Mouse (Mus musculus) stomach, embryonic 15.5 days (tissue): ENCODE data around the gene Nkain4. TPM values are rescaled to one million over a fixed set of nuclear protein-coding genes. Genes with fewer than 3 reads are reported as not detected.

Experiments used
- ATAC-seq: fragments of 200-750 bp; cut with Nextera tagmentation; 2 replicates; pipeline ENCODE4 v1.8.0; 2017; ENCODE audit warnings: low read depth, moderate number of reproducible peaks, moderate TSS enrichment; ENCODE audit not compliant: insufficient read depth, low FRiP score
- H3K27ac ChIP-seq: fragments of 300-500 bp; sonication (generic); 2 replicates; pipeline ENCODE4 v1.5.1; 2015; ENCODE audit warnings: mild to moderate bottlenecking, inconsistent platforms
- H3K27me3 ChIP-seq: fragments of 300-500 bp; sonication (generic); replicated peaks from 2 replicates; pipeline ENCODE4 v1.6.1; 2015; ENCODE audit warnings: inconsistent platforms
- H3K36me3 ChIP-seq: fragments of 300-500 bp; sonication (generic); 2 replicates; pipeline ENCODE4 v1.6.1; 2015; ENCODE audit warnings: inconsistent platforms
- H3K4me1 ChIP-seq: fragments of 300-500 bp; sonication (generic); 2 replicates; pipeline ENCODE4 v1.6.1; 2015; ENCODE audit warnings: inconsistent platforms
- H3K4me2 ChIP-seq: fragments of 300-500 bp; sonication (generic); 2 replicates; pipeline ENCODE4 v1.6.1; 2015; ENCODE audit warnings: mild to moderate bottlenecking, inconsistent platforms
- H3K4me3 ChIP-seq: fragments of 300-500 bp; sonication (generic); replicated peaks from 2 replicates; pipeline ENCODE4 v1.5.1; 2015; ENCODE audit warnings: inconsistent platforms
- H3K9ac ChIP-seq: fragments of 300-500 bp; sonication (generic); 2 replicates; pipeline ENCODE4 v1.6.1; 2015; ENCODE audit warnings: inconsistent platforms
- H3K9me3 ChIP-seq: fragments of 300-500 bp; sonication (generic); 2 replicates; pipeline ENCODE4 v1.6.1; 2016; ENCODE audit warnings: inconsistent platforms
- WGBS: fragments of 180-500 bp; shearing (Covaris S2); methylation state at CpG from one replicate; pipeline ENCODE4 v1.1.7; 2015; 5-methylcytosine and 5-hydroxymethylcytosine counted together
- polyA plus RNA-seq: library from polyadenylated mRNA; unstranded; fragments of >200 nt; fragmentation: Nextera tagmentation; extraction: Ambion mirVana; gene quantifications from 2 replicates; pipeline ENCODE4 v1.2.1, GENCODE M21; 2015

Nkain4 gene
- polyA plus RNA-seq, 1 experiment from 2014 or later: 50.8 TPM

- H3K27ac ChIP-seq: no peak overlapping the region
- no peaks in the 10 kb centered on the region for H3K4me1 ChIP-seq
- no peak for ATAC-seq
- 38% methylated on average over 2 of the region's 2 CpGs for WGBS
- no peaks in the 10 kb centered on the region for H3K27me3 ChIP-seq
- no peak overlapping the region for H3K4me3 ChIP-seq
- H3K9me3 ChIP-seq: no peaks in the 10 kb centered on the region
- 0 out of 2 replicates have a peak, but pooled peaks cover 19% of the 10 kb centered on the region for H3K36me3 ChIP-seq
- H3K9ac ChIP-seq: no peak overlapping the region
- H3K4me2 ChIP-seq: no peak overlapping the region
Observed at GRCm38 (mm10) chr2:180902086-180902485, 52.4 kb downstream of the Nkain4 start.

DNA sequence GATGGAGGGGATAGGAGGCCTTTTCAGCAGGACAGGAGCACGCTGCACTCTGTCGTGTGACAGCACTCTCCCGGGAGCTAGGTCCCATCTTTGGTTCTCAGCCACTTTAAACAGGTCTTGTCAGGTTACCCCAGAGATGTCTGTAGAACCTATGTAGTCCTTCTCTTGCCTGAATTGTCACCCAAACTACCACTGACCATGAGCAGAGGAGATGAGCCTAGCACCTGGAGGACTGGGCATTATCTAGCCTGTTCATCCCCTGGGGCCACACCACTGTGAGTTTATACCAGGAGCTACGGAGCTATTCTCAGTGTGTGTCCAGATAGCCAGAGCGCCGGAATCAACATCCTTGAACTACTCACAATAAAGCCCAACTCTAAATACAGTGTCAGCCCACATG is 56.6 kb downstream of the Nkain4 start:
- 80% methylated on average over 6 of the region's 6 CpGs for WGBS
- H3K4me2 ChIP-seq: no peak overlapping the region
- no peak overlapping the region for H3K27ac ChIP-seq
- ATAC-seq: no peak
- H3K4me3 ChIP-seq: no peak overlapping the region
- peaks cover 41% of the 10 kb centered on the region for H3K27me3 ChIP-seq
- peaks cover 20% of the 10 kb centered on the region for H3K4me1 ChIP-seq
- no peaks in the 10 kb centered on the region for H3K9me3 ChIP-seq
- H3K9ac ChIP-seq: no peak overlapping the region
- H3K36me3 ChIP-seq: no peaks in the 10 kb centered on the region

DNA sequence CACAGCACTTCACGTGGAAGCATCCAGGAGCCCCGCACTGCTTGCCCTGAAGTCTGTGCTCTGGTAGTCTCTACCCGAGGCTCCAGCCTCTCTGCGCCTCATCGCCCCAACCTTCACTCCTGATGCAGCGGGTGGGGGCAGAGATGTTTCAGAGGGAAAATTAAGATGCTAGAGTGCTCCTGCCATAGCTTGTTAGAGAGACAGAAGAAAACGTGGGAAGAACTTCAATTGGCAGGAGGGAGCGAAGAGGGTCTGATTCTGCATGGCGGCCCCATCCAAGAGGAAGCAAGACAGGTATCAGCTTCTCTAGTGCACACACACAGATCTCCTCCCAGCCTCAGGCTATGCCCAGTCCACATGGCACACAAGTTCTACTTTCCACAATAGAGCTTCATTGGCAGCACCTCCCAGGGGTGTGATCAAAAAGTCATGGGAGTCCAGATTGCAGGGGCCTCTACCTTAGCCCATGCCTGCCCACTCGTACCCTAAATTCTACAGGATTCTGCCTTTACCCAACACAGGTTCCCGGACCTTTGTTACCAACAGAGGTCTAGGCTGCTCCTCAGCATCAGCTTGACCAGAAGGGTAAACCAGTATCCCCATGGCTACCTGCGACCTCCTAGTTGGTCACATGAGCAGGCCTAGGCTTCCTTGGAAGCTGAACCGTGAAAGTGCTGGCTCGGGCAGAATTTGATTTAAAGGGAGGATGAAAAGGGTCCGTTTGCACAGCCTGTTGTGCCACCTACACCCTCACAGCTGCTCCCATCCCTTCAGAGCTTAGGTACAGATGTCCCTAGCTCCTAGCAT is 57.5 kb downstream of the Nkain4 start:
- Histone ChIP-seq H3K27ac (no peak overlapping the region), H3K4me3 (no peak overlapping the region), H3K27me3 (peaks cover 50% of the 10 kb centered on the region), H3K4me2 (no peak overlapping the region), H3K9ac (no peak overlapping the region), H3K9me3 (no peaks in the 10 kb centered on the region), H3K36me3 (no peaks in the 10 kb centered on the region), H3K4me1 (peaks cover 25% of the 10 kb centered on the region)
- ATAC-seq: no peak
- WGBS: 65% methylated on average over 15 of the region's 15 CpGs

- H3K4me2 ChIP-seq: no peak overlapping the region
- H3K27me3 ChIP-seq: peaks cover 60% of the 10 kb centered on the region
- WGBS: 74% methylated on average over 11 of the region's 11 CpGs
- H3K4me1 ChIP-seq: peaks cover 26% of the 10 kb centered on the region
- no peak for ATAC-seq
- H3K4me3 ChIP-seq: no peak overlapping the region
- no peaks in the 10 kb centered on the region for H3K36me3 ChIP-seq
- H3K9me3 ChIP-seq: no peaks in the 10 kb centered on the region
- H3K9ac ChIP-seq: no peak overlapping the region
- H3K27ac ChIP-seq: no peak overlapping the region
Observed at GRCm38 (mm10) chr2:180895837-180896525, 58.5 kb downstream of the Nkain4 start.

DNA sequence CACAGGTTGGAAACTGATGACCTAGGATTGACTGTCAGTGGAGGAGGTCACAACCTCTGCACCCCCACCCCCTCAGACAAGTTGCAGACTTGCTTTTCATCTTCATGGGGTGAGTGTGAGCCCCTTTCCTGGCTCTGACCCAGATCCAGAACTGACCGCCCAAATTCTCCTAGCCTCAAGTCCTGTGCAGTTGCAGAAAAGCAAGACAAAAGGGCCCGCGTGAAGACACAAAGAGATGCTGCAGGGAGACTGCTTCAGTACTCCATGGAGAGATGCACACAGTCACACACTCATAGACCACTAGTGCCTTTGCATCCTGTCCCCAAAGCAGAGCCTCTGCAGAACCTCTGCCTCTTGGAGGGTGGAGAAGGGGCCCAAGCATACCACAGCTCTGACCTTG is 59.2 kb downstream of the Nkain4 start:
- Histone ChIP-seq H3K9ac (no peak overlapping the region), H3K9me3 (no peaks in the 10 kb centered on the region), H3K36me3 (no peaks in the 10 kb centered on the region), H3K27ac (no peak overlapping the region), H3K27me3 (peaks cover 67% of the 10 kb centered on the region), H3K4me1 (peaks cover 32% of the 10 kb centered on the region), H3K4me2 (no peak overlapping the region), H3K4me3 (no peak overlapping the region)
- 79% methylated on average over 3 of the region's 3 CpGs for WGBS
- ATAC-seq: no peak

GRCm38 (mm10) chr2:180894734-180895133 is 59.8 kb downstream of the Nkain4 start:
- H3K9me3 ChIP-seq: no peaks in the 10 kb centered on the region
- WGBS: 1% methylated on average over 13 of the region's 13 CpGs
- peak overlapping the region; percentile 44; the same call in 1 of the 2 replicates for H3K4me3 ChIP-seq
- peak overlapping the region; percentile 90 for H3K4me2 ChIP-seq
- no peak overlapping the region for H3K27ac ChIP-seq
- H3K9ac ChIP-seq: no peak overlapping the region
- peaks cover 34% of the 10 kb centered on the region for H3K4me1 ChIP-seq
- peaks cover 73% of the 10 kb centered on the region for H3K27me3 ChIP-seq
- no peaks in the 10 kb centered on the region for H3K36me3 ChIP-seq
- no peak; the same call in 1 of the 2 replicates for ATAC-seq

DNA sequence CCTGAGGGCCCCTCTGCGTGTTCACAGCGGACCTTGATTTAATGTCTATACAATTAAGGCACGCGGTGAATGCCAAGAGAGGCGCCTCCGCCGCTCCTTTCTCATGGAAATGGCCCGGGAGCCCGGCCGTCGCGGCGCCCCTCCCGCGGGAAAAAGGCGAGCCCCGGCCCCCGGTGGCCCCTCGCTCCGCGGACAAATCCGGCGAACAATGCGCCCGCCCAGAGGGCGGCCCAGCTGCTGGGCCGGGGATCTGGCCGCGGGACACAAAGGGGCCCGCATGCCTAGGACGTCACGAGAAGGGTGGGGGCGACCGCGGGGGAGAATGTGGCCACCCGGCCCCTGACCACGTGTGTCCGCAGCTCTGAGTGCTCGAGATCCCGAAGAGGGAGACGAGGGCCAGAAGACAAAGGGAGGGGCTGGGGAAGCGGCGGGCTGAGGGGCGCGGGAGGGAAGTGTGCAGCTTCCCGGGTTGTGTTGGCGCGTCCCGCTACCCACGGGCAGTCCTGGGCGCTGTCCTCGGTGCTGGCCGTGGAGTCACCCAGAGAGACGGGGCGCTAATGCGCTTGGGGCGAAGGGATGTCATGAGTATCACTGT is 60.4 kb downstream of the Nkain4 start:
- no peaks in the 10 kb centered on the region for H3K9me3 ChIP-seq
- no peaks in the 10 kb centered on the region for H3K36me3 ChIP-seq
- ATAC-seq: no peak; the same call in 1 of the 2 replicates
- H3K27me3 ChIP-seq: peaks cover 79% of the 10 kb centered on the region
- WGBS: under 1% methylated on average over 57 of the region's 57 CpGs
- H3K4me2 ChIP-seq: peak overlapping the region; percentile 90
- H3K4me3 ChIP-seq: peak overlapping the region; percentile 44
- H3K27ac ChIP-seq: no peak overlapping the region
- no peak overlapping the region for H3K9ac ChIP-seq
- peaks cover 34% of the 10 kb centered on the region for H3K4me1 ChIP-seq

DNA sequence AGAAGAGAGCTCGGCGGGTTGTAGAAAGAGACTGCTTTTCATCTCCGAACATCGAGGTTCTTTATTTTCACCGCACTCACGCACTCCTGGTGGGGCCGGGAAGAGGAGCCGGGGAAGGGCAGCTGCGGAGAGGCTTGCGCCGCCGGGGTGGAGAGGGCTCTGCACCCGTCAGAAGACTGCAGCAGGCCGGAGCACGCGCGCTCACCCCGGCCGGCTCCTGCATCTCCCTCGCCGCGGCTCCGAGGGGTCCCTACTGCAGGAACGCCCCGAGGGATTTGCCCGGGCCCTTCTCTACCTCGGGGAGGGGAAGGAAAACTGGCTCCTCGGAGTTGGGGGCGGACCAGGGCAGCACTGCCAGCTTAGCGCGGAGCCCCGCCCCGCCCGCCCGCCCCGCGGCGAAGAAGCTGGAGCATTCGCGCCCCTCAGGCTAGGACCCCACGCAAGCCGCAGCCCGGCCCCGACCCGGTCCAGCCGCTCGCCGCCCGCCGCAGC is 60.9 kb downstream of the Nkain4 start:
- H3K36me3 ChIP-seq: no peaks in the 10 kb centered on the region
- peak overlapping the region; percentile 90 for H3K4me2 ChIP-seq
- WGBS: under 1% methylated on average over 48 of the region's 50 CpGs
- H3K27ac ChIP-seq: no peak overlapping the region
- H3K4me1 ChIP-seq: peaks cover 34% of the 10 kb centered on the region
- no peak for ATAC-seq
- peaks cover 83% of the 10 kb centered on the region for H3K27me3 ChIP-seq
- H3K4me3 ChIP-seq: peak overlapping the region; percentile 44
- H3K9me3 ChIP-seq: no peaks in the 10 kb centered on the region
- no peak overlapping the region for H3K9ac ChIP-seq

- Histone ChIP-seq H3K4me3 (peak overlapping the region; percentile 44), H3K9me3 (no peaks in the 10 kb centered on the region), H3K27ac (no peak overlapping the region), H3K27me3 (peaks cover 89% of the 10 kb centered on the region), H3K36me3 (no peaks in the 10 kb centered on the region), H3K4me1 (peaks cover 34% of the 10 kb centered on the region), H3K4me2 (peak overlapping the region; percentile 90), H3K9ac (no peak overlapping the region)
- ATAC-seq: no peak
- under 1% methylated on average over 82 of the region's 97 CpGs for WGBS
Observed at GRCm38 (mm10) chr2:180892841-180893521, 61.5 kb downstream of the Nkain4 start.

GRCm38 (mm10) chr2:180891835-180892323 is 62.6 kb downstream of the Nkain4 start:
- WGBS: 13% methylated on average over 9 of the region's 9 CpGs
- H3K4me3 ChIP-seq: no peak overlapping the region
- H3K27ac ChIP-seq: no peak overlapping the region
- no peaks in the 10 kb centered on the region for H3K36me3 ChIP-seq
- peaks cover 95% of the 10 kb centered on the region for H3K27me3 ChIP-seq
- H3K9me3 ChIP-seq: no peaks in the 10 kb centered on the region
- H3K4me1 ChIP-seq: peaks cover 34% of the 10 kb centered on the region
- no peak overlapping the region for H3K4me2 ChIP-seq
- no peak overlapping the region for H3K9ac ChIP-seq
- no peak for ATAC-seq

GRCm38 (mm10) chr2:180891075-180891834 is 63.2 kb downstream of the Nkain4 start:
- H3K27me3 ChIP-seq: peaks cover 95% of the 10 kb centered on the region
- H3K4me3 ChIP-seq: no peak overlapping the region
- H3K9me3 ChIP-seq: no peaks in the 10 kb centered on the region
- ATAC-seq: no peak
- no peak overlapping the region for H3K9ac ChIP-seq
- H3K36me3 ChIP-seq: no peaks in the 10 kb centered on the region
- H3K4me2 ChIP-seq: peak overlapping the region; percentile 21; the same call in 1 of the 2 replicates
- peaks cover 34% of the 10 kb centered on the region for H3K4me1 ChIP-seq
- no peak overlapping the region for H3K27ac ChIP-seq
- WGBS: 2% methylated on average over 37 of the region's 37 CpGs
